Mouse (Mus musculus) midbrain, embryonic 12.5 days (tissue): ENCODE data around the gene Cdc25b. TPM values are rescaled to one million over a fixed set of nuclear protein-coding genes. Genes with fewer than 3 reads are reported as not detected.

Source experiments
- ATAC-seq: fragments of 200-750 bp; cut with Nextera tagmentation; 2 replicates; pipeline ENCODE4 v1.8.0; 2017; ENCODE audit warnings: low read depth, moderate TSS enrichment, moderate library complexity; ENCODE audit not compliant: low FRiP score
- H3K27ac ChIP-seq: fragments of 300-500 bp; sonication (generic); replicated peaks from 2 replicates; pipeline ENCODE4 v1.5.1; 2016; ENCODE audit warnings: mild to moderate bottlenecking
- H3K27me3 ChIP-seq: fragments of 300-500 bp; sonication (generic); 2 replicates; pipeline ENCODE4 v1.6.1; 2016; ENCODE audit warnings: mild to moderate bottlenecking
- H3K36me3 ChIP-seq: fragments of 300-500 bp; sonication (generic); 2 replicates; pipeline ENCODE4 v1.6.1; 2016
- H3K4me1 ChIP-seq: fragments of 300-500 bp; sonication (generic); 2 replicates; pipeline ENCODE4 v1.6.1; 2016
- H3K4me2 ChIP-seq: fragments of 300-500 bp; sonication (generic); replicated peaks from 2 replicates; pipeline ENCODE4 v1.6.1; 2016; ENCODE audit warnings: mild to moderate bottlenecking, moderate library complexity
- H3K4me3 ChIP-seq: fragments of 300-500 bp; sonication (generic); 2 replicates; pipeline ENCODE4 v1.5.1; 2016; ENCODE audit warnings: mild to moderate bottlenecking
- H3K9ac ChIP-seq: fragments of 300-500 bp; sonication (generic); replicated peaks from 2 replicates; pipeline ENCODE4 v1.6.1; 2016; ENCODE audit warnings: mild to moderate bottlenecking, moderate library complexity
- H3K9me3 ChIP-seq: fragments of 300-500 bp; sonication (generic); 2 replicates; pipeline ENCODE4 v1.6.1; 2016; ENCODE audit warnings: mild to moderate bottlenecking
- WGBS: fragments of 180-500 bp; shearing (Covaris S2); methylation state at CpG from one replicate; pipeline ENCODE4 v1.1.7; 2016; 5-methylcytosine and 5-hydroxymethylcytosine counted together
- polyA plus RNA-seq: library from polyadenylated mRNA; unstranded; fragments of >200 nt; fragmentation: Nextera tagmentation; extraction: Ambion mirVana; gene quantifications from 2 replicates; pipeline ENCODE4 v1.2.1, GENCODE M21; 2016

The Cdc25b gene
- polyA plus RNA-seq, 1 experiment from 2014 or later: 111 TPM

- ATAC-seq: no peak
- peaks cover 14% of the 10 kb centered on the region for H3K36me3 ChIP-seq
- no peak overlapping the region for H3K27ac ChIP-seq
- no peaks in the 10 kb centered on the region for H3K4me1 ChIP-seq
- no peaks in the 10 kb centered on the region for H3K9me3 ChIP-seq
- WGBS: 89% methylated on average over 6 of the region's 6 CpGs
- no peak overlapping the region for H3K4me2 ChIP-seq
- H3K4me3 ChIP-seq: no peak overlapping the region
- no peak overlapping the region for H3K9ac ChIP-seq
- H3K27me3 ChIP-seq: no peaks in the 10 kb centered on the region
Observed at GRCm38 (mm10) chr2:131203816-131204409, 17.2 kb downstream of the Cdc25b start.

DNA sequence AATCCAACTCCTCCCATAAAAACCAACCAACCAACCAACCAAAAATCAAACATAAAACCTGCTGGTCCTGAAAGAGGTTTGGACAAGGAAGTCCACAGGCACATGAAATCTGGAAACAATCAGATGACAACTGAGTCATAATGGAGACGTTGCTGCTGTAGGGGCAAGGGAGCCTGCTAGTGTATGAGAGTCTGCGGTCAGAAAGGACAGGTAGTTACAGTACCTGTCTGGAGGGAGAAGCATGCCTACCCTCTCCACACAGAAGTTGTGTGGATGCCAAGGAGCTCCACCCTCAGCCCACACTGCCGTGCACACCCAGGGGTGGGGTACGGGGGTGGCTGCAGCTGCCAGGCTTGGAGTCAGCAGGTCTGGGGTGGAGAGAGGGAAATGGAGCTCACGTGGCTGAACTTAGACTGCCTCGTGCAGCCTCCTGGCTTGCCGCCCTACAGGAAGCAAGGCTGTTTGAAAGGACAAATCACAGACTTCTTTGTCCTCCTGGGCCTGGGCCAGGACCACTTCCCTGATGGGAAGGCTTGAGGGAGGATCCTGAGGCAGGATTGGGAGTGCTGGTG is 17.7 kb downstream of the Cdc25b start:
- Histone ChIP-seq H3K27me3 (no peaks in the 10 kb centered on the region), H3K4me2 (no peak overlapping the region), H3K9ac (no peak overlapping the region), H3K36me3 (peaks cover 8% of the 10 kb centered on the region), H3K4me3 (no peak overlapping the region), H3K27ac (no peak overlapping the region), H3K9me3 (no peaks in the 10 kb centered on the region), H3K4me1 (peaks cover 3% of the 10 kb centered on the region; the same call in 1 of the 2 replicates)
- 62% methylated on average over 7 of the region's 7 CpGs for WGBS
- ATAC-seq: no peak

- no peaks in the 10 kb centered on the region for H3K9me3 ChIP-seq
- 91% methylated on average over 8 of the region's 8 CpGs for WGBS
- no peaks in the 10 kb centered on the region for H3K36me3 ChIP-seq
- H3K4me2 ChIP-seq: no peak overlapping the region
- no peak overlapping the region for H3K27ac ChIP-seq
- H3K4me3 ChIP-seq: no peak overlapping the region
- no peak overlapping the region for H3K9ac ChIP-seq
- H3K4me1 ChIP-seq: peaks cover 6% of the 10 kb centered on the region
- no peaks in the 10 kb centered on the region for H3K27me3 ChIP-seq
- no peak for ATAC-seq
Observed at GRCm38 (mm10) chr2:131205521-131206182, 18.9 kb downstream of the Cdc25b start.

DNA sequence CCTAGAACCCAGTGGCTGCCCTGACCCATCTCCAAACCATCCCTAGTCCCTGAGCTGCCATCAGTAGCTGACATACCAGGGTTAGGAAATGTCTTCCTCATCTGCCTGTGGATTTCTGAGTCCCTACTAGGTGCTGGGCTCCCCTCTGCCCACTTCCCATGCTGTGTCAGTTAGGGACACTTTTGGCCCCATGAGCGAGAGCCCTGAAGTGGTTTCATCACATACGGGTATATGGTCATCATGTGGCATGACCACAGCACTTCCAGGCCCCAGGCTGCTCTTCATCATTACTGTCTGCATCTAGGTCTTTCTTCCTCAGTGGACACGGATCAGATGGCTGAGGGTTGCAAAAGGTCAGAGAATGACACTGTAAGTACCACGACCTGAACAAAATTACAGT is 20.0 kb downstream of the Cdc25b start, which contains the start of gene Ap5s1:
Ap5s1 (plus strand) TSS at position 301 of the 400 bp plus-strand sequence.
- WGBS: 81% methylated on average over 4 of the region's 4 CpGs
- Histone ChIP-seq H3K4me3 (no peak within 1 kb of the TSS), H3K9me3 (no peaks in the 10 kb centered on the region), H3K36me3 (no peaks in the 10 kb centered on the region), H3K4me1 (peaks cover 14% of the 10 kb centered on the region), H3K27ac (no peak within 1 kb of the TSS), H3K4me2 (no peak within 1 kb of the TSS), H3K9ac (no peak within 1 kb of the TSS), H3K27me3 (no peaks in the 10 kb centered on the region)
- no peak for ATAC-seq

GRCm38 (mm10) chr2:131208356-131208755 is 21.6 kb downstream of the Cdc25b start:
- no peaks in the 10 kb centered on the region for H3K27me3 ChIP-seq
- H3K9ac ChIP-seq: no peak overlapping the region
- no peak overlapping the region for H3K27ac ChIP-seq
- no peak for ATAC-seq
- WGBS: 94% methylated on average over 2 of the region's 2 CpGs
- H3K4me1 ChIP-seq: peaks cover 16% of the 10 kb centered on the region
- H3K36me3 ChIP-seq: peaks cover 10% of the 10 kb centered on the region
- H3K4me3 ChIP-seq: no peak overlapping the region
- H3K4me2 ChIP-seq: no peak overlapping the region
- no peaks in the 10 kb centered on the region for H3K9me3 ChIP-seq

GRCm38 (mm10) chr2:131209125-131209795 is 22.5 kb downstream of the Cdc25b start:
- H3K36me3 ChIP-seq: peaks cover 12% of the 10 kb centered on the region
- H3K4me2 ChIP-seq: peak overlapping the region; percentile 54
- peak overlapping the region; percentile 64 for H3K4me3 ChIP-seq
- WGBS: 68% methylated on average over 4 of the region's 4 CpGs
- no peaks in the 10 kb centered on the region for H3K27me3 ChIP-seq
- ATAC-seq: no peak
- H3K9ac ChIP-seq: peak overlapping the region; percentile 57; the same call in 1 of the 2 replicates
- H3K4me1 ChIP-seq: peaks cover 16% of the 10 kb centered on the region
- H3K27ac ChIP-seq: peak overlapping the region; percentile 88
- H3K9me3 ChIP-seq: no peaks in the 10 kb centered on the region

DNA sequence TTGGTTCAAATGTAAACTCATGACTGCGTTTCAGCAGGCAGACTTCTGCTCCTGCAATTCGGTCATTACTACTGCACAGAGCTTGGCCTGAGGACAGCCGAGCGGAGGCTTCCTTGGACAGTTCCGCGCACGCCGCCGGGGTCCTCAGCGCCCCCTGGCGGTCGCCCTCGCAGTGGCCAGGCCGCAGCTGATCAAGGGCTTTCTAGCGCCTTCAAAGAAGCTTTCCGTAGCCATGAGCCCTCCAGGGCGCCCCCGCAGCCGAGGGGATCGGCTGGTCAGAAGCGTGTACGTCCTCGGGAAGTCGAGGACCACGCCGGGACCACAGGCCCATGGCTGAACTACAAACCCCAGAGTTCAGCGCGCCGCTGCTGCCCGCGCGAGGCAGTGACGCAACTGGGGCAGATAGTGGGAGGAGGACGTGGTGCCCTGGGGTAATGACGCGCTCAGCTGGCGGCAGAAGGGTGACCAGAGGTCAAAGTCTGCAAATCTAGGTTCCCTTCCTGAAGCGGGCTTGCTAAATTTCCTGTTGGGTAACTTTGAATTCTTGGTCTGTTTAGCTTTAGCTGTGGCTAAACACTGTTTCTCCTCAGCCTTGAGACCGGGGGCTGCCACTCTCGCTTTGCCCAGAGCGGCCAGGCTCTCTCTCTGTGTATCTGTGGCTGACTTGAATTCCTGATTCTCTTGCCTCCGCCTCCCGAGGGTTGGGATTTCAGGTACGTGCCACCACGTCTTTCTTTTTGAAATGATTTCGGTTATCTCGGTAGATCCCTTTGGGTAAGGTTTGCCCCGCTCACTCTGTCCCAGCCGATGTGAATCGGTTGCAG is 23.4 kb downstream of the Cdc25b start:
- 3% methylated on average over 50 of the region's 50 CpGs for WGBS
- peak overlapping the region; percentile 54 for H3K4me2 ChIP-seq
- peaks cover 16% of the 10 kb centered on the region for H3K4me1 ChIP-seq

DNA sequence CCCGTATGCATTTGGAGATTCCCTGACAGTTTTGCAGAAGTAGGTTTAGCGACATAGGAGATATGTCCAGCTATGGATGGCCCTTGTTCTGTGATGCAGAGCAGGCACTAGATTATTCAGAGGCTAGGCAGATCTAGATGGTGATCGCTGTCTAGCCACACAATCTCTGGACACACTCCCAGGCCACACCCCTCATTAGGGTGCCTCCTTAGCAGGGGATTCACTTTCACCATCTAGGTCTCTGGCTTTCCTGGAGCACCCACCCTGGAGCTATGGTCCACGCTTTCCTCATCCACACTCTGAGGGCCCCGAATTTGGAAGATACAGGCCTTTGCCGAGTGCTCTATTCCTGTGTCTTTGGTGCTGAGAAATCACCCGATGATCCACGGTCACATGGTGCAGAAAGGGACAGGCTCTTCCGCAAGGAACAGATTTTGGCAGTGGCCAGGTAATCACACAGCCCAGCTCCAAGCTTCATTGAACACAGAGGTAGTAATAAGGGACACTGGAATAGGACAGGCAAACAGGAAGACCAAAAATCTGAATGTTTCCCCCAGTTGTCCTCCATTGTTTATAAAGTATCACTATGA is 24.4 kb downstream of the Cdc25b start:
- Histone ChIP-seq H3K36me3 (peaks cover 12% of the 10 kb centered on the region), H3K4me1 (peaks cover 16% of the 10 kb centered on the region), H3K27me3 (no peaks in the 10 kb centered on the region), H3K9me3 (no peaks in the 10 kb centered on the region), H3K4me2 (peak overlapping the region; percentile 54), H3K27ac (no peak overlapping the region), H3K4me3 (peak overlapping the region; percentile 64), H3K9ac (peak overlapping the region; percentile 57)
- WGBS: 77% methylated on average over 9 of the region's 9 CpGs
- ATAC-seq: no peak

More for the DNA sequence above, 23.4 kb downstream of the Cdc25b start:
- H3K4me3 ChIP-seq: peak overlapping the region; percentile 64
- peak overlapping the region; percentile 57 for H3K9ac ChIP-seq
- peak; percentile 97 for ATAC-seq
- H3K9me3 ChIP-seq: no peaks in the 10 kb centered on the region
- H3K27ac ChIP-seq: peak overlapping the region; percentile 88
- peaks cover 12% of the 10 kb centered on the region for H3K36me3 ChIP-seq
- H3K27me3 ChIP-seq: no peaks in the 10 kb centered on the region

GRCm38 (mm10) chr2:131213773-131214172 is 27.0 kb downstream of the Cdc25b start:
- Histone ChIP-seq H3K36me3 (peaks cover 12% of the 10 kb centered on the region), H3K27me3 (no peaks in the 10 kb centered on the region), H3K4me3 (no peak overlapping the region), H3K9ac (no peak overlapping the region; the same call in 1 of the 2 replicates), H3K27ac (no peak overlapping the region), H3K9me3 (no peaks in the 10 kb centered on the region), H3K4me2 (no peak overlapping the region), H3K4me1 (peaks cover 16% of the 10 kb centered on the region)
- ATAC-seq: no peak
- 89% methylated on average over 7 of the region's 7 CpGs for whole genome bisulfite sequencing

GRCm38 (mm10) chr2:131215941-131216858 is 29.5 kb downstream of the Cdc25b start:
- 93% methylated on average over 7 of the region's 7 CpGs for WGBS
- no peak overlapping the region for H3K9ac ChIP-seq
- H3K27me3 ChIP-seq: no peaks in the 10 kb centered on the region
- no peak overlapping the region for H3K4me3 ChIP-seq
- peaks cover 5% of the 10 kb centered on the region for H3K4me1 ChIP-seq
- no peak overlapping the region for H3K4me2 ChIP-seq
- peaks cover 12% of the 10 kb centered on the region for H3K36me3 ChIP-seq
- no peak for ATAC-seq
- H3K9me3 ChIP-seq: no peaks in the 10 kb centered on the region
- H3K27ac ChIP-seq: no peak overlapping the region
